Mouse (Mus musculus): ENCODE measurements around the gene Mink1. TPM values are rescaled to one million over a fixed set of nuclear protein-coding genes. Genes with fewer than 3 reads are reported as not detected.
"Not testable (repeated sequence)": the region's sequence is repeated elsewhere in the genome, so short reads cannot be mapped to it uniquely, and the experiment has no call there.

Gene Mink1
- 3.5 and 5.2 TPM in 2 replicates for polyA plus RNA-seq (2015; fragmentation: Nextera tagmentation; extraction: Ambion mirVana)

DNA sequence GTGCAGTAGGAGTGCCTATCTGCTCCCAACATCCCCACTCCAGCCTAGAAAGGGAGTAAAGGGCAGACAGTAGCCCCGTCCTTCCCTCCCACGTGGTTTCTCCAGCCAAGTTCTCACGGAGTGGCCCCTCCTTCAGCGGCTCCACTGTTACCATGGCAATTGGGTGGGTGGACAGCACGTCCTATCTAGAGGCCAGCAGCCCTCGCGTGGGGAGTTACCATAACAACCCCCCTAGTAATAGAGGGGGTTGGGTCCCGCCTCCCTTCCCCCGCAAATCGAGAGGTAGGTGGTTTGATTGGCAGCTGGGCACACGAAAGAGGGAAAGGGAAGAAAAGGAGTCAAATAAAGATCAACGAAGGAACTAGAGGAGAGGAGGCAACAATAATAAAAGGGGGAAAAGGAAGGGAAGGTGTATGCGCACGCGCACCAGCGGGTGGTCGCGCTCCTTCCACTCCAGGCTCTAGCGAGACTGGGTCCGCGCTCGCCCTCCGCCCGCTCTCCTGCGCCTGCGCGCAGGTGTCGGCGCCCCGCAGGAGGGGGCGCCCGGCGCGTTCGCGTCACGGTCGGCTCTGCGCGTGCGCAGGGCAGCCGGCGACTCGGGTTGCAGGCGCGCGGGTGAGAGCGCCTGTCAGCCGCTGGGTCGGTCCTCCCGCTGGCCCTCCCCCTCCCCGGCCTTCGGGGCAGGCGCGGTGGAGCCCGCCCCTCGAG, at the start of gene Mink1:
Mink1 (plus strand) TSS at position 595 of the 708 bp plus-strand sequence.
- Histone ChIP-seq H3K27ac (peak within 1 kb of the TSS; percentile 77), H3K36me3 (0 out of 2 replicates have a peak, but pooled peaks cover 3% of the 10 kb centered on the region), H3K9me3 (replicated peaks) (no peaks in the 10 kb centered on the region), H3K27me3 (no peaks in the 10 kb centered on the region), H3K4me2 (peak within 1 kb of the TSS; percentile 98), H3K4me1 (replicated peaks) (peaks cover 48% of the 10 kb centered on the region), H3K4me3 (replicated peaks) (peak within 1 kb of the TSS; percentile 86), H3K9ac (peak within 1 kb of the TSS; percentile 88)
- peak; percentile 83 for ATAC-seq (ENCODE audit: low read depth)
- DNase-seq, result peak; percentile 79
- WGBS (ENCODE audit: insufficient replicate concordance), result under 1% methylated on average over 53 of the region's 57 CpGs

DNA sequence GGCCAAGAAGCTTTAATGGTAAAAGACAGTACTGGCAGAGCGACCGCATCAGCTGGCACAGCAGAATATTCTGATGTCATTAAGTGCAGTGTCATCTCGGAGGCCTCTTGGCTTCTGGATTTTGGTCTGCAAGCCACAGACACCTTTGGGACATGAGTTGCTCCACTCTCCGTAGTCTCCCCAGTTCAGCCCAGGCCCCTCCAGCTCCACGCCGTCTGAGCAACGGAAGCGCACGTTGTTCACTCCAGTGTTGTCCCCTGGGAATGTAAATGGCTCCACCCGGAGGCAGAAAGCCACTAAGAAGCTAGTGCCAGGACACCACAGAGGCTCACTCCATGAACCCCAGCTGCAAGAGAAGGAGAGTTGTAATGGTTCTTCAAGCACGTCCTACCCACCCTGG, 49.2 kb upstream of the Mink1 start:
- Histone ChIP-seq H3K27me3 (peaks cover 22% of the 10 kb centered on the region), H3K9ac (no peak overlapping the region), H3K4me1 (replicated peaks) (peaks cover 18% of the 10 kb centered on the region), H3K4me3 (replicated peaks) (no peak overlapping the region), H3K9me3 (replicated peaks) (no peaks in the 10 kb centered on the region), H3K36me3 (no peaks in the 10 kb centered on the region), H3K27ac (no peak overlapping the region), H3K4me2 (no peak overlapping the region)
- WGBS (ENCODE audit: insufficient replicate concordance), result 62% methylated on average over 11 of the region's 11 CpGs
- ATAC-seq (ENCODE audit: low read depth) (no peak), DNase-seq (no peak)

DNA sequence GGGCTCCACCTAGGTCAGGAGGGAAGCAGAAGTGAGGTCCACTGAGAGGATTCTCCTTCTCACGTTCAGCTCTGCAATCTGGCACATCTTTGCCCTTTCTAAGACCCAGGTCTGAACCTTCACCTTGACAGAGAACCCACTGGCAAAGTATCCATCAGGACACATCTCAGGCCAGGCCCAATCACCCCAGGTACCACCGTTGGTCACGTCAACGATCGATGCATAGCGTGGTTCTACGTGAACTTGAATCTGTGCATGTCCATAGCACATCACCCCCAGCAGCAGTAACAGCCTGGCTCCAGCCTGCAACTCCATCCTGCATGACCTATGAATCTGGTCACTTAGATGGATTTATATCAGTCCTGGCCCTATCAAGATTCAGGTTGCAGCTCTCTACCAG, 48.4 kb upstream of the Mink1 start, which contains the start of gene Vmo1:
Vmo1 (minus strand) TSS at position 329 of the 400 bp plus-strand sequence.
- Histone ChIP-seq H3K9me3 (replicated peaks) (no peaks in the 10 kb centered on the region), H3K4me3 (replicated peaks) (no peak within 1 kb of the TSS), H3K4me2 (no peak within 1 kb of the TSS), H3K27ac (no peak within 1 kb of the TSS), H3K9ac (no peak within 1 kb of the TSS), H3K4me1 (replicated peaks) (peaks cover 26% of the 10 kb centered on the region), H3K36me3 (no peaks in the 10 kb centered on the region), H3K27me3 (peaks cover 16% of the 10 kb centered on the region)
- no peak for ATAC-seq (ENCODE audit: low read depth)
- DNase-seq, result no peak
- WGBS (ENCODE audit: insufficient replicate concordance), result 69% methylated on average over 7 of the region's 7 CpGs

GRCm38 (mm10) chr11:70516352-70516751, 46.3 kb upstream of the Mink1 start:
- 19% methylated on average over 2 of the region's 2 CpGs for WGBS (ENCODE audit: insufficient replicate concordance)
- no peak overlapping the region for H3K4me2 ChIP-seq

DNA sequence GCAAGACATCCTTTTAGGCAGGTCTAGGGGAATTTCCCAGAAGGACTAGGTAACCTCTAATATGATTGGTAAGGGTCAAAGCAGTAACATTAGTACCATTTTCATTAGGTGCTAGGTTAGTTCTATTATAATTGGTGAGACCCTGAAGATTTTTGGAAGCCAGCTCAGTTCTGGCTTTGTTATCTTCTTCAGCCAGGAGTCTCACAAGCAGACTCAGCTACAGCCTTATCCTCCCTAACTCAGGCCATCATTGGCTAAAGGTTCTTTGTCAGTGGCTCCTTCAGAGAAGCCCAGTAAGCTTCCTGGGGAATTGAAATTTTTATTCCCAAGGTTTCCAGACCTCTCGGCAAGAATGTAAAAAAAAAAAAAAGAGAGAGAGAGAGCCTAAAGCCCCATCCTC, 44.2 kb upstream of the Mink1 start:
- H3K4me2 ChIP-seq, result peak overlapping the region; percentile 57; the same call in 1 of the 2 replicates
- H3K9ac ChIP-seq, result no peak overlapping the region
- H3K36me3 ChIP-seq, result no peaks in the 10 kb centered on the region
- DNase-seq (no peak), ATAC-seq (ENCODE audit: low read depth) (no peak)
- H3K27me3 ChIP-seq, result peaks cover 15% of the 10 kb centered on the region
- H3K4me3 ChIP-seq (replicated peaks), result no peak overlapping the region
- WGBS (ENCODE audit: insufficient replicate concordance), result 31% methylated on average over 1 of the region's 1 CpGs
- H3K9me3 ChIP-seq (replicated peaks), result no peaks in the 10 kb centered on the region
- peaks cover 33% of the 10 kb centered on the region for H3K4me1 ChIP-seq (replicated peaks)
- H3K27ac ChIP-seq, result peak overlapping the region; percentile 40; the same call in 1 of the 2 replicates

More at GRCm38 (mm10) chr11:70516352-70516751, 46.3 kb upstream of the Mink1 start:
- Histone ChIP-seq H3K36me3 (no peaks in the 10 kb centered on the region), H3K9ac (no peak overlapping the region), H3K9me3 (replicated peaks) (no peaks in the 10 kb centered on the region), H3K27ac (no peak overlapping the region), H3K4me1 (replicated peaks) (peaks cover 33% of the 10 kb centered on the region), H3K4me3 (replicated peaks) (no peak overlapping the region), H3K27me3 (peaks cover 15% of the 10 kb centered on the region)
- DNase-seq (peak; percentile 20), ATAC-seq (ENCODE audit: low read depth) (no peak)

DNA sequence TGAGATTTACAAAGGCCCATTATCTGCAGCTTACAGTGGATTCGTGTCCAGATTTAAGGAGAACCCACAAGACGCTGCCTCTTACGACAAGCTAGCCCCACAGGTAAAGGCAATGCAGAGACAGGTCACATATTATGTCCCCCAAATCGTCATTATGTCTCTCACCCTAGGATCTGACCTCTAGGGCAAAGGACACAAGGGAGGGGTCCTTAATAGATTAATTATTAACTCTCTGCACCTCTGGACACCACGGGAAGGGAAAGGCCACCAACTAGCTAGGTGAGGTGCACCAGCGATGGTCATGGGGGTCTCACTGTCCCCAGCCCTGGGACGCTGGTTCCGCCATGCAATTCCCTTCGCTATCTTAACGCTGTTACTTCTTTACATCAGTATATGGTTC, 43.8 kb upstream of the Mink1 start, which contains the start of gene Gltpd2:
Gltpd2 (plus strand) TSS at position 274 of the 400 bp plus-strand sequence.
- no peaks in the 10 kb centered on the region for H3K9me3 ChIP-seq (replicated peaks)
- peaks cover 33% of the 10 kb centered on the region for H3K4me1 ChIP-seq (replicated peaks)
- peak within 1 kb of the TSS; percentile 64 for H3K27ac ChIP-seq
- H3K4me2 ChIP-seq, result peak within 1 kb of the TSS; percentile 57
- ATAC-seq (ENCODE audit: low read depth) (peak; percentile 44), DNase-seq (no peak)
- H3K4me3 ChIP-seq (replicated peaks), result peak within 1 kb of the TSS; percentile 43
- peaks cover 15% of the 10 kb centered on the region for H3K27me3 ChIP-seq
- peak within 1 kb of the TSS; percentile 58 for H3K9ac ChIP-seq
- WGBS (ENCODE audit: insufficient replicate concordance), result 60% methylated on average over 10 of the region's 10 CpGs
- no peaks in the 10 kb centered on the region for H3K36me3 ChIP-seq

GRCm38 (mm10) chr11:70520178-70520769, 42.4 kb upstream of the Mink1 start:
- no peak for DNase-seq
- Histone ChIP-seq H3K4me2 (peak overlapping the region; percentile 57), H3K4me3 (replicated peaks) (peak overlapping the region; percentile 43), H3K9me3 (replicated peaks) (no peaks in the 10 kb centered on the region), H3K27me3 (peaks cover 15% of the 10 kb centered on the region), H3K27ac (peak overlapping the region; percentile 64), H3K9ac (peak overlapping the region; percentile 58; the same call in 1 of the 2 replicates), H3K36me3 (no peaks in the 10 kb centered on the region), H3K4me1 (replicated peaks) (peaks cover 37% of the 10 kb centered on the region)
- peak; percentile 7; the same call in 1 of the 2 replicates for ATAC-seq (ENCODE audit: low read depth)
- WGBS (ENCODE audit: insufficient replicate concordance), result 28% methylated on average over 41 of the region's 41 CpGs

DNA sequence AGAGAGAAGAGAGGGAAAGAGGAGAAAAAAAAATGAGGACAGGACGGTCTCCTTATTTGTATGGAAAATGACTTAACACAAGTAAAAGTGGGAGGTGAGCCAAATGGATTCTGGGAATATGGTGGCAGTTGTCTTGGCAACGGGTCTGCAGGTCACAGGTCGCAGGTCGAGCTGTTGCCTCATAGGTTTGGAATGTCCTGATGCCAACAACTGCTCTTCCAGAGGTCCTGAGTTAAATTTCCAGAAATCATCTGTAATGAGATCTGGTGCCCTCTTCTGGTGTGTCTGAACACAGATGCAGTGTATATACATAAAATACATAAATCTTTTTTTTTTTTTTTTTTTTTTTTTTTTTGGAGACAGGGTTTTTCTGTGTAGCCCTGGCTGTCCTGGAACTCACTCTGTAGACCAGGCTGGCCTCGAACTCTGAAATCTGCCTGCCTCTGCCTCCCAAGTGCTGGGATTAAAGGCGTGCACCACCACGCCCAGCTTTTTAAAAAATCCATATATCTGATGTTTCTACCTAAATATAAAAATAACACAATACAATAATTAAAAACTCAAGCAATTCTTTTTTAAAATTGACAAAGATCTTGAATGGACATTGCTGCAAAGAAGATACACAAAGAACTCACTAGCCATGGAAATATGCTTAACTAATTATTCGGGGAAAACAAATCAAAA, 39.2 kb upstream of the Mink1 start:
- not testable (repeated sequence) for H3K27ac ChIP-seq; H3K9me3 ChIP-seq (replicated peaks); H3K4me2 ChIP-seq; ATAC-seq (ENCODE audit: low read depth); H3K9ac ChIP-seq; DNase-seq; H3K4me3 ChIP-seq (replicated peaks)
- H3K27me3 ChIP-seq, result peaks cover 15% of the 10 kb centered on the region
- peaks cover 37% of the 10 kb centered on the region for H3K4me1 ChIP-seq (replicated peaks)
- peaks cover 25% of the 10 kb centered on the region for H3K36me3 ChIP-seq
- WGBS (ENCODE audit: insufficient replicate concordance), result 77% methylated on average over 8 of the region's 8 CpGs

DNA sequence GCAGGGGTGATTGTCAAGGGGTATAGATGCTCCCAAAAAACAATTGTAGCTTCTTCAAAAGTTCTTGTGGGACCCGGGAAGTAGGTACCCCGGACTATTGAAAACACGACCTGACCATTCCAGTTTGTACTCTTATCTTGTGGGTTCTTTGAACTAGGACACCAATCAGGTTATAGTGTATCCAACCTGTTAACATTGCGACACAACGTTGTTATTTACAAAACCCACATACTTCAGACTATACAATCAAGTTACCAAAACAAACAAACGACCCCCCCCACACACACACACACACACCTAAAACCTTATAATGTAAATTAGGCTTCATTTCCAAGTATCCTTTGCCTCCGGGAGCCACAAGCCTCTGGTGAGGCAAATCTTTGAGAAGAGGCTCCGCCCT, 37.9 kb upstream of the Mink1 start:
- Histone ChIP-seq H3K9ac (peak overlapping the region; percentile 30; the same call in 1 of the 2 replicates), H3K4me3 (replicated peaks) (peak overlapping the region; percentile 80), H3K9me3 (replicated peaks) (no peaks in the 10 kb centered on the region), H3K27me3 (peaks cover 12% of the 10 kb centered on the region), H3K4me2 (peak overlapping the region; percentile 75), H3K4me1 (replicated peaks) (peaks cover 24% of the 10 kb centered on the region), H3K27ac (0 out of 2 replicates have a peak overlapping the region, but pooled peaks have one; percentile 25), H3K36me3 (peaks cover 31% of the 10 kb centered on the region)
- DNase-seq, result no peak
- peak; percentile 43 for ATAC-seq (ENCODE audit: low read depth)
- WGBS (ENCODE audit: insufficient replicate concordance), result 6% methylated on average over 8 of the region's 8 CpGs

DNA sequence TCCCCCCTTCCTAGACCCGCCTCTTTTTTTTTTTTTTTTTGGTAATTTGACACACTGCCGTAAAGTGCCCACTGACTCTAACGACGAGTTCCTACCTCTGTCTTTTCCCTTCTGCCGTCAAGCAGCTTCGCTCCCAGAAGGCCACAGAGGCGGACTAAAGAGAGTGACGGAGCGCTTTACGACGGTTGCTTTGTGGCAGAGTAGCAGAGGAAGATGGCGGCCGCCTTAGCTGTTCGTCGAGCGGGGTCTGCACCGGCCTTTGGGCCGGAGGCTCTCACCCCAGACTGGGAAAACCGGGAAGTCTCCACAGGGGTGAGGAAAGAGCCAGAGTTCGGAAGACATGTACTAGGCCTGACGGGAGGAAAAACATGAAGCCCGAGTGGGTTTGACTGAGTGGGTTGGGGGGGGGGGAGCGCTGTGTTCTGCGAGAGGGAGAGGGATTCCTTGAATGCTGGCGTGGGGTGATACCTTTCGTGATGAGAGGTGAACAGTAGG, 37.5 kb upstream of the Mink1 start, which contains the start of gene Psmb6:
Psmb6 (plus strand) TSS at position 184 of the 495 bp plus-strand sequence.
- H3K27me3 ChIP-seq, result peaks cover 8% of the 10 kb centered on the region
- DNase-seq (peak; percentile 90), ATAC-seq (ENCODE audit: low read depth) (peak; percentile 89)
- no peaks in the 10 kb centered on the region for H3K9me3 ChIP-seq (replicated peaks)
- peak within 1 kb of the TSS; percentile 80 for H3K4me3 ChIP-seq (replicated peaks)
- peaks cover 20% of the 10 kb centered on the region for H3K4me1 ChIP-seq (replicated peaks)
- H3K36me3 ChIP-seq, result peaks cover 31% of the 10 kb centered on the region
- peak within 1 kb of the TSS; percentile 64 for H3K27ac ChIP-seq
- WGBS (ENCODE audit: insufficient replicate concordance), result under 1% methylated on average over 26 of the region's 26 CpGs
- H3K4me2 ChIP-seq, result peak within 1 kb of the TSS; percentile 75
- peak within 1 kb of the TSS; percentile 80 for H3K9ac ChIP-seq
